Mouse (Mus musculus) urinary bladder, postnatal 4 days (tissue): ENCODE measurements around the gene Mylk2.

Experiments
- DNase-seq, 2 experiments: peaks; one replicate each; pipeline ENCODE4 v3.0.0; 2021 to 2022; ENCODE audit warnings: low spot score in 2 of 2

Gene Mylk2

DNA sequence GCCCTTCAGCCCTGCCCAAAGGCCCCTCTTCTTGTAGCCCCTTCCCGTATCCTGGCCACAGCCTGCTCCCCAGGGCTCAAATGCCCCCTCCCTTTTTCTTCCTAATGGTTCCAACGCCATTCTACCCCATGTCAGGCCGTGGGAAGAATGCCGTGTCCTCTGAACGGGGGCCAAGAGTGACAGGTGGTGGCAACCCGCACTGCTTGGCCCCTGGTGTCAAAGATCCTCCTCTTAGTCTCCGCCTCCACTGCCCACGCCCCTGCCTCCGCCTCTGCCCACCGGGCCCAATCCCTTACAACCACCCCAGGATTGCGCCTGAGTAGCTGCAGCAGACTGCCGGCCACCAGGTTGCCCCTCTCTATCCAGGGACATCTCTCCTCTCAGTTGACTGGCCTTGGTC lies at the start of gene Mylk2:
Gene Mylk2, plus strand, starts transcription at position 322 of the 400 bp plus-strand sequence.
- DNase-seq = no peak

DNA sequence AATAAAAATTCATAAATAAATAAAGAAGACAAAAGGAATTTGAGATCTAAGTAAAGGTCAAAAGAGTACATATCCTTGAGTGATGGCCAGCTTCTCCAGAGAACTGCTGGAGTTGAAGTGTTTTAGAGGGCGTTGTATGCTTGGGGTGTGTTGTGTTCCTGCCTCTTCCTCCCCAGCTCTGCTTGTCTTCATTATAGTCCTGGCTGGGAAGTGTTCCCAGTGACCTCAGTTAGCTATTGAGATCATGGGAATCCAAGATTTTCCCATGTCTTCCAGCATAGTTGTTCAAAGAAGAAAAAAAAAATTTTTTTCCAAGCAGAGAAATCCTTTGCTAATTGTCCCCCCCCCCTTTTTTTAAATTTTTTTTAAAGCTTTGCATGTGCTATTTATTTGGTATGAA lies 49.3 kb upstream of the Mylk2 start:
- DNase-seq = no peak

DNA sequence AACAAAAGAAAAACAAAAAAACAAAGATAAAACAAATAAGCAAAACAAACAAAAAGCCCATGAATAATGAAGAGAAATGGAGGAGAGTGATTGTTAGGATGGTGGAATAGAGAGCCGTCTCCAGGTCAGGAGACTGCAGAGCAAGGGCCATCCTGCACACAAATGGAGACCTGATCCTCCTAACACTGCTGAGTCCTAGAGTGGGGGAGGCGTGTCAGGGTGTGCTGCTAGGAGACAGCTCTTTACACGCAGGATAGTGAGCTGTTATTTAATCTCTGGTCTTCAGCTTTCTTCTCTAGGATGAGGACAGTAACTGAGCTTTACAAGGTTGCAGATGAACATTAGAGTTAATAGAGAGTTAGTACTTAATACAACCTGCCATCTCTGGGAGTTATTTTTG lies 48.5 kb upstream of the Mylk2 start:
- no peak for DNase-seq

- no peak for DNase-seq
Measured at GRCm38 (mm10) chr2:152863346-152863745, 47.8 kb upstream of the Mylk2 start.

GRCm38 (mm10) chr2:152878239-152878638 lies 32.9 kb upstream of the Mylk2 start:
- DNase-seq = no peak

GRCm38 (mm10) chr2:152880898-152881297 lies 30.3 kb upstream of the Mylk2 start:
- DNase-seq = no peak

- DNase-seq = no peak
Measured at GRCm38 (mm10) chr2:152884101-152884645, 27.0 kb upstream of the Mylk2 start.

GRCm38 (mm10) chr2:152887230-152887629 lies 23.9 kb upstream of the Mylk2 start:
- DNase-seq = no peak

DNA sequence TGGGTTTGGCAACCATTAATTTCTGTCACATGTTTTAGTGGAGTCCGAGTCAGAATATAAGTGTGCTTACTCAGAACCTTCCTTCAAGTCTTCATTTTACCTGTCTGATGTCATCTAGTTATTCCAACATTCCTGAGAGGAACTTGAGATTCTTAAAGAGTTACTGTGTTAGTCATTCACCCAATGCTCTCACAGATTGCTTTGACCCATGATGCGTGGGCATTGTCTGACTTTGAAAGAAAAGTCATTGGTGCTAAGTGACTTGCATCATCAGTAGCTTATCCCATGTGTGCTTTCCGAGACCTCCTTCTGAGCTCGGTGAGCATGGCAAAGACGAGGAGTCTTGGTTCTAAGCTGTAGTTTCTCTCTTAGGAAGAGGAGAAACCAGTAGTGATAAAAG lies 22.4 kb upstream of the Mylk2 start:
- no peak for DNase-seq

DNA sequence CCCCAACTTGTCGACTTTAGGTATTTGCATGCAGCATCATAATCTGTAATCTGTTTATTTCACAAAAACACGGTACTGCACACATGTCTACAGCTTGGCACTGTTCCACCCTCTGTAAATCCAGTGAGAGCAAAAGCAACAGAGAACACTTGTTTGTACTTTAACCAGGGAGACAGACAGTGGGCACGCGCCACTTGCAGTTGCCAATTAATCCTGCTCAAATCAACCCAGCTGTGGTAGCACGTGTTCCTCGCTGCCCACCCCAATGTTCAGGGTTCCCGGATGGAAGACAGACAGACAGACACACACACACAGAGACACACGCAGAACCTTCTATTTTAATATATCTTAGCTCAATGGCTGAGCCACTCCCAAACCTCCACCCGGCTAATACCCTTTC lies 15.3 kb upstream of the Mylk2 start:
- no peak for DNase-seq

- DNase-seq = no peak
Measured at GRCm38 (mm10) chr2:152896926-152897325, 14.2 kb upstream of the Mylk2 start.

GRCm38 (mm10) chr2:152899011-152899410 lies 12.1 kb upstream of the Mylk2 start:
- DNase-seq = no peak

DNA sequence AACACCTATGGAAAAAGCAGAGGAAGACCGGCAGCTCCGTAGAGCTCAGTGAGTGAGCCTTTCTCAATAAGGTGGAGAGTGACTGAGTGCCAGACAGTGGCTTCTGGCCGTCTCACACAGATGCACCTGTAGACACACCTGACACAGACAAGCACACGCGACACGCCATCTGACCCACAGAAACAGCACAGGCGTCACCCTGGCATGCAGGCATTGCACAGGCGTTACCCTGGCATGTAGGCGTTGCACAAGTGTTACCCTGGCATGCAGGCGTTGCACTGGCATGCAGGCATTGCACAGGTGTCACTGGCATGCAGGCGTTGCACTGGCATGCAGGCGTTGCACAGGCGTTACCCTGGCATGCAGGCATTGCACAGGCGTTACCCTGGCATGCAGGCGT lies 9.9 kb upstream of the Mylk2 start:
- DNase-seq = no peak

GRCm38 (mm10) chr2:152902658-152903057 lies 8.5 kb upstream of the Mylk2 start:
- no peak for DNase-seq

GRCm38 (mm10) chr2:152903586-152903985 lies 7.6 kb upstream of the Mylk2 start:
- no peak for DNase-seq

GRCm38 (mm10) chr2:152904127-152904643 lies 7.0 kb upstream of the Mylk2 start:
- DNase-seq = no peak

- DNase-seq = no peak
Measured at GRCm38 (mm10) chr2:152905036-152905829, 5.9 kb upstream of the Mylk2 start.

DNA sequence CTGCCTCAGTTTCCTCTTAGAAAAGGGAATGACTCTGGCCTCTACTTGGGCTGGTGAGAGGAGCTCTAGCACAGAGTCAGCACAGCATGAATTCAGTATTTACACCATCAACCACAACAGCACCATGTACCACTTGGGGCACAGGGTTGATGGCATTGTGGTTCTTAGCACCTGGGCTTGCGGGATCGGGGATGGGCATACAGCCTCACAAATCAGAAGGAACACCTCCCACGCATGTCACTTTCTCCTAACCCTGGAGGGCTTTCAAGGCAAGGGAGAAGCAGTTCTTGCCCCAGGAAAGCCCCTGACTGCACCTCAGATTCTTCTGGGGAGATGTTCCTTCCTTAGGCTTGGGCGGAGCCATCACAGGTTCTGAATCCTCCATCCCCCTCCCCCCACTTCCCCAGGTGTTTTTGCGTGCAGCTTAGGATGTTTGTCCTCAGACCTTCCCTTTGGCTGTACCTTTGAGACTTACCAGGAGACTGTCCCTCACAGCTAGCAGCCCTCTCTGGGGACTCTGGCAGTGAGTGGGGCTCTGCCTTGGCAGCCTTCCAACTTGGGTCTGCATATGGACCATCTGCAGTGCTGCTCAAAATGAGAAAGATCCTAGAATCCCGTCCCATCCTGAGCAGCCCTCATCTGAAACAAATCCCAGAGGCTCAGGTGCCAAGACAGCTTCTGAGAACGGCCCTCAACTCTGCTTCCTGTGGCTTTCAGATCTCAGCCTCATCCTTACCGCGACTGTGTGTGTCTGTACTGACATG lies 4.7 kb upstream of the Mylk2 start:
- DNase-seq = no peak

- DNase-seq = no peak
Measured at GRCm38 (mm10) chr2:152907114-152907943, 3.8 kb upstream of the Mylk2 start.

DNA sequence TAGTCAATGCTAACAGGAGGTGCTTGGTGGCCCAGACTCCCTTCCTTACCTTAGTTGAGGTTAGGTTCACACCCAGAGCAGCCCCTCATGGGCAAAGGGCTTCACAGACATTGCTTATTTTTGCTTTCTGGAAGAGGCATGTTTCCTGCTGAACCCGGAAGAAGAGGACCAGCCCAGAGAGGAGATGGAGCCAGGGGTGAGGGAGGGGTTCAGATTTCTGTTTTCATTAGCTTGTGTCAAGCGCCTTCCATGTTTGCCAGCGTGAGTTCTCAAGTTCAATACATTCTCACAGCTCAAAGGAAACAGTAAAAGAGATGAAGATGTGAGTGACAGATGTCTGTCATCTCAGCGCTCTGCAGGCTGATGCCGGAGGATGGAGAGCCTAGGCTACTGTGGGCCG lies 1.3 kb upstream of the Mylk2 start:
- no peak for DNase-seq

DNA sequence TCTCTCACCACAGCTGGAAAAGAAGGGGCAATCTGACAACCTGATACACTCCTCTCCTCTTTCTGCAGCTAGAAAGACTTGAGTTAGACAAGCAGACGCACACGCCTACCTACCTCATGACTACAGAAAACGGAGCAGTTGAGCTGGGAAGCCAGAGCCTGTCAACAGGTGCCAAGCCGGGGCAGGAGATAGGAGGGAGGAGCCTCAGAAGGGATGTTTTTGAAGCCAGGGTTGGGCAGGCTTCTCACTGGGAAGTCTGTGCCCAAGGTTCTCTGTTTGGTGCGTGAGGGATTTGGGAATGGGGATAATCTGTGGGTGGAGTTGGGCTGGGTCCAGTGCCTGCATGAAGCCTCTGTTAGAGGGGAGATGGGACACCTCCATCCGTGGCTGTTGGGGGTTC lies 280 bp downstream of the Mylk2 start:
- no peak for DNase-seq

GRCm38 (mm10) chr2:152913471-152913870 lies 2.3 kb downstream of the Mylk2 start:
- DNase-seq = no peak
